Mouse (Mus musculus): ENCODE measurements around the gene Dcaf15.
A peak's percentile ranks its signal among the peaks of the same experiment; 100 is the strongest.

Dcaf15 gene

DNA sequence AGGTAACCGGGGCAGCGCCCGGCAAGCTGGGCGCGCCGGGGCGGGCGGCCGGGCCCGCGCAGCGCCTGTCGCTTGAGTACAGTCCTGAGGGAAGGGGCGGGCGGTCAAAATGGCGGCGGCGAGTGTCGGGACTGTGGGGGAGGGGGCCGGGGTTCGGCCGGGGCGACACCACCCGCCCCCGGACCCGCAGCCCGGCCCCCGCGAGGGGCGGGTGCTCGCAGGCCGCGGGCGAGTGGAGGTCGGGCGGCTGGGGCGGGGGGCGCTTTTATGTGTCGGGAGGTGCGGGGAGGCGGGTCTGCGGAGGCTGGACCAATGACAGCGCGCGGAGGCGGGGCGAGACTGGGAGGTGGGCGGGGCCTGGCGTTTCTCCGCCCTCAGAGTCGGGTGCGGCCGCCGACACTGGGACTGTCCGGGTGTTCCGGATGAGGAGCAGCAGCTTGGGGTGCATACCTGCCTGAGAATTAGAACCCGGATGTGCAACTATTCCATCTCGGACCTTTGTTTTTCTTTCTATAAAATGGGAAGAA is 37.5 kb downstream of the Dcaf15 start:
- DNase-seq (ENCODE audit: inconsistent age in 2 of 2, low spot score in 1 of 2): peak; percentile 97 to 99

DNA sequence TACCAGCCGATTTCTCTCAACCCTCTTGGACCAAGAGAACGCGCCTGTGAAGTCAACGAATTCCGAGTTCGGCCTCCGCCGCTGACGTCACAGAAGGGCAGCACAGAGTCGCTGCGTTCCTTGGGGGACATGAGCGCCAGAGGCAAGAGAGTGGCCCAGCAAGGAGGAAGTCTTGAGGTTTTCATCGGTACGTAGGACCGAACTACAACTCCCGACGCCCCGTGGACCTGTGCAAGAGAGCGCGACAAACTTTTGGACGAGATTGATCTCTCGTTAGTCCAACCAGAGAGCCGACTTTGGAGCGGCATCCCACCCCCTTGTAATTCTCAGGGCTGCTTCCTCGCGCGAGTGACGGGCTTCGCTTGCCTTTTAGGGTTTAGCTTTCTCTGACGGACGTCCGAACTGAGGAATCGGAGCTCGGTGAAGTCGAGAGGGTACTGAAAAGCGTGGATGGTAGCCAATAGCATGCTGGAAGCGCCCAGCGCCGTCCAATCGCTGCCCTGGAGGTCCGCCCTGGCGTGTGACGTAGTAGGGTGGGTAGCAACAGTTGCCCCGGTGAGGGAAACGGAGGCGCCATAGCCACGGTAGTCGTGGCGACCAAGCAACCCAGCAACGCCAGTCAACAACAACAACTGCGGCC is 38.2 kb downstream of the Dcaf15 start, which contains the start of gene Rfx1:
Rfx1 (plus strand) TSS at position 544 of the 640 bp plus-strand sequence.
- peak; percentile 100 for DNase-seq (ENCODE audit: inconsistent age in 2 of 2, low spot score in 1 of 2)

DNA sequence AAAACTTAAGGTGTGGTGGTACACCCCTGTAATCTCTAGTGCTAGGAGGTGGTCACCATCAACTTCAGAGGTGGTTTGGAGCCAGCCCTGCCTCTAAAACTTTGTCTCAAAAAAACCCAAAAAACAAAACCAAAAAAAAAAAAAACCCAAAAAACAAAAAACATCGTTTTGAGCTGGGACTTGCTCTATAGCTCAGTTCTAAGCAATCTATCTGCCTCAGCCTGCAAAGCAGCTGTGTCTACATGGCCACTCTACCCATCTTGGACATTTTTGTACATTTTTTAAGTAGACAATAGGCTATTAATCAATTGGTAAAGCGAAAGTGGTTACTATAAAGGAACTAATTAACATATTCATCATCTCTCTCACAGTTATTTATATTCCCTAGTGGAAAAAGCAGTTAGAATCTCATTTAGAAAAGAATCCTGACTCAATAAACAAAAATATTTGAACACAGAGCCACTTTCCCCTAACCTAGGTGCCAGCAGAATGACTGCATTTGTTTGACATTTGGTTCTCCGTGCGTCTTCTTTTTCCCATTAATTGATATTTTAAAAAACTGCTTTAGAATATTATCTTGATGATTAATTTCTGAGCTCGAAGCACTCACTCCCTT is 39.0 kb downstream of the Dcaf15 start:
- DNase-seq (ENCODE audit: inconsistent age in 2 of 2, low spot score in 1 of 2): peak in 1 of 2 experiments; percentile 21

DNA sequence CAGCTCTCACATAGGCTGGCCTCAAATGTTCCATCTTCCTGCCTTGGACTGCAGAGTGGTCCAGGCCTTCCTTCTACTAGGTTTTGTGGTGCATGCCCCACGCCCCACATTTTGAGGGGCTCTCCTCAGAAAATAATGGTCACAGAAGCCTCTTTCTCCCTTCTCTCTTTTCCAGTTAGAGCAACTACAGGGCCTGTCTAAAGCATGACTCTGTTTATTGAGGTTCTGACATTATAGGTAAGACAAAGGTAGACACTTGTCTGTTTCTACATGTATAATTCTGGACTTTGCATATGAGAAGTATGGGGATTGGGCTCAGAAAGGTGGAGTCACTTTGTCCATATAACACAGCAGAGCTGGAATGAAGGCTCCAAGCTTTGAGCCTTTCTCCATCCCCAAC is 39.5 kb downstream of the Dcaf15 start, which contains the start of gene Gm10643:
Gm10643 (minus strand) TSS at position 101 of the 400 bp plus-strand sequence.
- DNase-seq (ENCODE audit: inconsistent age in 2 of 2, low spot score in 1 of 2): peak in 1 of 2 experiments; percentile 27

DNA sequence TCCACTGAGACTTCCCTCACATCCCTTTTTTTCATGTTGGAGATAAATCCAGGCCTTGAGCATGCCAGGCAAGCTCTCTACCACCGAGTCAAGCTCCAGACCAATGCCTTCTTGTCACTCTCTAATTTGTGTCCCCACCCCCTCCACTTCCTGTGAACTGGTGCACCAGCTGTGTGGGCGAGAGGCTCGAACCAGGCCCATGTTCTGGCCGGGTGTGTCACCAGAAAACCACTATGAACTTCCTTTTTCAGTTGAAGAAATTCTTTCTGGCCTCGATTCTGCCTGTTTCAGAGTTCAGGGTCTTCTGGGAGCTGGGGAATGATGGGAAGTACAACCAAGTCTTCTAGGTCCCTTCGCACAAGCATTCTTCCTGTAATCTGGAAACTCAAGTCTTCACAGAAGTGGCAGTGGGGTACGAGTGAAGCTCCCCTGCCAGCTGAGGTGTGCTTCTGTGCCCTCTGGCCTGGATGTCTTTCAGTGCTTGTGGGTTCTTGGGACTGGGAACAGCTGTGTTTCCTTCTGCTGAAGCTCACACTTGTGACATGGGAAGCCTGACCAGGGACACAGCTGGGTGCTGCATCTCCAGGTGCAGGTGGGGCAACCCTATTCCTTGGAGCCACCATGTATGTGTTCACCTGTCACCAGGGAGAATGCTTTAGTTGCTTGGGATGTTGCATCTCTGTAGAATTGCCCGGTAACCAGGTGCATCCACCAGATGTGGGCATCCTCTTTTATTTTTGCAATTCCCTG is 40.5 kb downstream of the Dcaf15 start:
- DNase-seq (ENCODE audit: inconsistent age in 2 of 2, low spot score in 1 of 2): peak in 1 of 2 experiments; percentile 37

DNA sequence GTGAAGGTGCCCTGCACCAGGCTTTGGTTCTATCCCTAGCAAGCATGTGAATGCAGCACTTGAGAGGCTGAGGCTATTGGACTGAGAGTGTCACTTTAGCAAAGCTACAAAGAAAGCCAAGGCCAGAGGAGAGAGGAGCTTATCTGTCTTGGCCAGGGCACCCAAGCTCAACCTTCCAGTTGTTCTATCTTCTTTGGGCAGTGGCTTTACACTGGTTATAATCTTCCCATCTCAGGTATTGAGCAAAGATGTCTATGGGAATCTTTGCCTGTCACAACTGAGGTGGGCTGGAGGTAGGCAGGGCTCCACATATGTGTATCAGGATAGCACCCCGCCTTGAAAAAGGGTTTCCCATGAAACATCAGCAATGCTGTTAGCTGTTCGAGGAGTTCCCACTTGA is 44.3 kb downstream of the Dcaf15 start:
- DNase-seq (ENCODE audit: inconsistent age in 2 of 2, low spot score in 1 of 2): peak in 1 of 2 experiments; percentile 47

DNA sequence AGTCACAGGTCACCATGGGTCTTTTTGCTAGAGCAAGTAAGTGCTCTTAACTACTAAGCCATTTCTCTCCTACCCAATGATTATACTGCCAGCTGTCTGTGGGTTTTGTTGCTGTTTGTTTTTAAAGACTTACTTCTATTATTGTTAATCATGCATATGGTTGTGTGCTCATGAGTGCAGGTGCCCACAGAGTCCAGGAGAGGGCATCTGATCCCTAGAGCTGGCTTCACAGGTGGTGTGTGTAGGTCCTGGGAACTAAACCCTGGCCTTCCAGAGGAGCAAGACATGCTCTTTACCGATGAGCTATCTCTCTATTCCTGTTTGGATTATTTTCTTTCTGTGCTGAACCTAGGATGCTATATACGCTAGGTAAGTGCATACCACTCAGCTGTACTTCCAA is 45.3 kb downstream of the Dcaf15 start:
- no peak for DNase-seq (ENCODE audit: inconsistent age in 2 of 2, low spot score in 1 of 2)

DNA sequence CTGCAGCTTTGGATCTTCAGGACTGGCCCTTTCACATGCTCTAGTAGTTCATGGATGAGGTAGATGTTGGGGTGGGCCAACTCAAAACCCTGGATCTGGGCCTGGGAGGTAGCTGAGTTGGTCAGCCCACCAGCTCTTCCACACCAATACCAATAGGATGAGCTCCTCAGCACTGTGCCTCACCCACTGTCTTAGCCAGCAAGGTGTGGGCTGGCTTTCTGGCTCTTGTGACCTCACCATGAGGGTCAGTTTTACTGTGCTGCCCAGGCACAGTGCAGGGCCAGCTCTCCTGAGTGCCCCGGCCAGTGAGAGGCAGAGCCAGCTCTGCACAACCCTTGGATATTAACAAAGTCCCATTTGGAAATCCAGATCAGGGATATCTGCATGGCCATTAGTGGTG is 46.7 kb downstream of the Dcaf15 start:
- no peak for DNase-seq (ENCODE audit: inconsistent age in 2 of 2, low spot score in 1 of 2)

DNA sequence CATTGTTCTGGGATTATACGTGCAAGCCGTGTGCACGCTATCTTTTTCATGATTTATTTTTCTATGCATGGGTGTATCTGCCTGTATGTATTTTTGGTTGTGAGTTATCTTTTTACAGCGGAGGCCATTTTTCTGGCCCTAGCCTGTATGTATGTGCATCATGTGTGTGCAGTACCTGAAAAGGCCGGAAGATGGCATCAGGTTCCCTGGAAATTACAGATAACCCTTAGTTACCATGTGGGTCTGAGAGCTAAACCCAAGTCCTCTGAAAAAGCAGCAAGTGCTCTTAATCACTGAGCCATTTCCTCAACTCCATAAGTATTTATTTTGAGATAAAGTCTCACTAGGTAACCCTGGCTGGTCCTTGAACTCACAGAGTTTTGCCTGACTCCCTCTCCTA is 51.3 kb downstream of the Dcaf15 start:
- no peak for DNase-seq (ENCODE audit: inconsistent age in 2 of 2, low spot score in 1 of 2)

DNA sequence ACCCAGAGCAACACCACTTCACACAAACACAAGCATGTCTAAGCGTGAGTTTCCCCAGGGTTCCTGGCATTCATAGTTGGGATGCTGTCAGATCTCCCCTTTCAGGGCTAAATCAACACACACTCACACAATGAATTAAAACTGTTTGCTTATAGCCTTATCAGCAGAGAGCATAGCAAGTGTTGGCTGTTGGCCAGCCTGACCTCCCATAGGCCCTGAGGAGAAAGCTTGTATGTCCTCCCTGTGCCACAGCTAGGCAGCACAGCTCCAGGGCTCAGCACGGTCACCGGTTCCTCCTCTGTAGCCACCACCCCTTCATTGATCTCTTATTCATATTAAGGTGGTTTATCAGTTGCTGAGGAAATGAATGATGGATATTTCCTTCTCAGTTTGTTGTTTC is 51.8 kb downstream of the Dcaf15 start:
- DNase-seq (ENCODE audit: inconsistent age in 2 of 2, low spot score in 1 of 2): no peak

DNA sequence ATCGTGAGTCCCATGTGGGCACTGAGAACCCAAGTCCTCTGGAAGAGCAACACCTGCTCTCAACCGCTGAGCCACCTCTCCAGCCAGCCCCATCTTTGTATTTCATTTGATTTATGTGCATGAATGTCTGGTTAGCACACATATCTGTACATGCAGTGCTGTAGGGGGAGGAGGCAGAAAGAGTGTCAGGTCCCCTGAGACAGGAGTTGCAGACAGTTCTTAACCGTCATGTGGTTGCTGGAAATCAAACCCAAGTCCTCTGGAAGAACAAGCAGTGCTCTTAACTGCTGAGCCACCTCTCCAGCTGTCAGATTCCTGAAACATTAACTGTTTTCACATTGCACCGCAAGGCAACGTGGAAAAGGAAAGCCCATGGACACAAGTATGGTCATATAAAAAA is 56.4 kb downstream of the Dcaf15 start:
- no peak for DNase-seq (ENCODE audit: inconsistent age in 2 of 2, low spot score in 1 of 2)
